Mouse (Mus musculus) lung, embryonic 15.5 days (tissue): Measurements from ENCODE around the gene Nepn. TPM values are rescaled to one million over a fixed set of nuclear protein-coding genes. Genes with fewer than 3 reads are reported as not detected.

Experiments
- ATAC-seq: fragments of 200-750 bp; cut with Nextera tagmentation; 2 replicates; pipeline ENCODE4 v1.8.0; 2017; ENCODE audit warnings: moderate number of reproducible peaks, borderline replicate concordance; ENCODE audit not compliant: low FRiP score, low TSS enrichment; ENCODE audit errors: extremely low read depth
- H3K27ac ChIP-seq: fragments of 300-500 bp; sonication (generic); 2 replicates; pipeline ENCODE4 v1.5.1; 2015; ENCODE audit warnings: moderate library complexity, mild to moderate bottlenecking, inconsistent platforms
- H3K27me3 ChIP-seq: fragments of 300-500 bp; sonication (generic); 2 replicates; pipeline ENCODE4 v1.6.1; 2015; ENCODE audit warnings: inconsistent platforms
- H3K36me3 ChIP-seq: fragments of 300-500 bp; sonication (generic); 2 replicates; pipeline ENCODE4 v1.6.1; 2015; ENCODE audit warnings: inconsistent platforms
- H3K4me1 ChIP-seq: fragments of 300-500 bp; sonication (generic); 2 replicates; pipeline ENCODE4 v1.6.1; 2015; ENCODE audit warnings: inconsistent platforms
- H3K4me2 ChIP-seq: fragments of 300-500 bp; sonication (generic); 2 replicates; pipeline ENCODE4 v1.6.1; 2015; ENCODE audit warnings: inconsistent platforms, mild to moderate bottlenecking, moderate library complexity
- H3K4me3 ChIP-seq: fragments of 300-500 bp; sonication (generic); 2 replicates; pipeline ENCODE4 v1.5.1; 2015; ENCODE audit warnings: mild to moderate bottlenecking, inconsistent platforms
- H3K9ac ChIP-seq: fragments of 300-500 bp; sonication (generic); 2 replicates; pipeline ENCODE4 v1.6.1; 2015; ENCODE audit warnings: inconsistent platforms
- H3K9me3 ChIP-seq: fragments of 300-500 bp; sonication (generic); 2 replicates; pipeline ENCODE4 v1.6.1; 2016; ENCODE audit warnings: inconsistent platforms
- WGBS: fragments of 180-500 bp; shearing (Covaris S2); methylation state at CpG from one replicate; pipeline ENCODE4 v1.1.7; 2015; 5-methylcytosine and 5-hydroxymethylcytosine counted together
- polyA plus RNA-seq: library from polyadenylated mRNA; unstranded; fragments of >200 nt; fragmentation: Nextera tagmentation; extraction: Ambion mirVana; gene quantifications from 2 replicates; pipeline ENCODE4 v1.2.1, GENCODE M21; 2015

Nepn gene
- polyA plus RNA-seq, 1 experiment from 2014 or later: not detected

DNA sequence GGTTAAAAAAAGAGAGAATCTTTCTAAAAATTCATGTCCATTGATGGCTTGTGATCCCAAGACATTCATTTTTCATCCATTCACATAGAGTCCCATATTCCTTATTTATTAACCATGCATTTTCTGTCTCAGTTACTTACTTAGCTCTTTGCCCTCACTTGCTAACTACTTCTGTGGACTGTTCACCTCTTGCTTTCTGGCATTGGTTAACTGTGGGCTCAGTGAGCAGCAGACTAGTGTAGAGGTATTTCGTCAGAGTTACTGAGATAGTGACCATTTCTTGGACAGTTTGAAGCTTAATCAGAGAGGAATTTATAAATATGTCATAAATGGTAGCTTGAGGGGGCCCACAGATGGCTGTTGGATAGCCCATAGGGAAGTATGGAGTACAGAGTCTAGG, 42.2 kb downstream of the Nepn start:
- H3K4me3 ChIP-seq: no peak overlapping the region
- WGBS: 78% methylated on average over 1 of the region's 1 CpGs
- ATAC-seq: no peak
- no peak overlapping the region for H3K9ac ChIP-seq
- H3K27ac ChIP-seq: no peak overlapping the region
- no peaks in the 10 kb centered on the region for H3K27me3 ChIP-seq
- no peaks in the 10 kb centered on the region for H3K4me1 ChIP-seq
- H3K36me3 ChIP-seq: peaks cover 48% of the 10 kb centered on the region
- no peak overlapping the region for H3K4me2 ChIP-seq
- H3K9me3 ChIP-seq: no peaks in the 10 kb centered on the region

GRCm38 (mm10) chr10:52434836-52435235, 46.1 kb downstream of the Nepn start:
- Histone ChIP-seq H3K27ac (no peak overlapping the region), H3K9me3 (no peaks in the 10 kb centered on the region), H3K4me1 (no peaks in the 10 kb centered on the region), H3K36me3 (peaks cover 67% of the 10 kb centered on the region), H3K27me3 (no peaks in the 10 kb centered on the region), H3K4me3 (no peak overlapping the region), H3K4me2 (no peak overlapping the region), H3K9ac (no peak overlapping the region)
- WGBS: 85% methylated on average over 8 of the region's 8 CpGs
- no peak for ATAC-seq

Other genes with a start within 250 kb of the Nepn start
- gene Ros1, start 193.7 kb upstream of the Nepn start, polyA plus RNA-seq: 0.07 and 0.08 TPM in 2 replicates
- gene Dcbld1, start 155.4 kb upstream of the Nepn start, polyA plus RNA-seq: 28.1 and 29.2 TPM in 2 replicates
- gene Gm26741, start 30.2 kb upstream of the Nepn start, polyA plus RNA-seq: not detected in 2 replicates
- gene Gopc, start 6.8 kb upstream of the Nepn start, polyA plus RNA-seq: 22.3 and 22.7 TPM in 2 replicates
- 10.9 and 11.8 TPM in 2 replicates for gene Nus1, start 28.6 kb downstream of the Nepn start, polyA plus RNA-seq